Mouse (Mus musculus): ENCODE results near the gene Mcm6. TPM values are rescaled to one million over a fixed set of nuclear protein-coding genes. Genes with fewer than 3 reads are reported as not detected.

Mcm6 gene
- total and polyA plus RNA-seq, 2 experiments from 2014 or later: 31.9 to 37.3 TPM

- no peaks in the 10 kb centered on the region for H3K4me1 ChIP-seq (ENCODE audit: insufficient read depth, low read length)
- peaks cover 11% of the 10 kb centered on the region for H3K36me3 ChIP-seq (ENCODE audit: insufficient read depth, low read length)
- H3K4me2 ChIP-seq (ENCODE audit: low read depth, low read length, poor library complexity, severe bottlenecking): no peak overlapping the region
- DNase-seq (ENCODE audit: low spot score): no peak
- 94% methylated on average over 8 of the region's 8 CpGs for WGBS
- ATAC-seq (ENCODE audit: low FRiP score): no peak
- no peak overlapping the region for H3K9ac ChIP-seq (replicated peaks; ENCODE audit: low read length, poor library complexity, severe bottlenecking)
- no peak overlapping the region for H3K27ac ChIP-seq (ENCODE audit: low read depth, low read length)
- H3K9me3 ChIP-seq (ENCODE audit: low read length): no peaks in the 10 kb centered on the region
- no peak for TF ChIP-seq CTCF (IDR thresholded peaks at IDR 0.05)
- H3K27me3 ChIP-seq (ENCODE audit: insufficient read depth, low read length): no peaks in the 10 kb centered on the region
- no peak overlapping the region for H3K4me3 ChIP-seq (ENCODE audit: low read depth, low read length)
Measured at GRCm38 (mm10) chr1:128284157-128284690, 75.2 kb downstream of the Mcm6 start.

GRCm38 (mm10) chr1:128282924-128283323, 76.5 kb downstream of the Mcm6 start:
- peak; percentile 27; the same call in 1 of the 2 replicates for TF ChIP-seq CTCF (IDR thresholded peaks at IDR 0.05)
- peaks cover 19% of the 10 kb centered on the region for H3K36me3 ChIP-seq (ENCODE audit: insufficient read depth, low read length)
- no peak for ATAC-seq (ENCODE audit: low FRiP score)
- H3K4me3 ChIP-seq (ENCODE audit: low read depth, low read length): no peak overlapping the region
- H3K4me1 ChIP-seq (ENCODE audit: insufficient read depth, low read length): no peaks in the 10 kb centered on the region
- no peaks in the 10 kb centered on the region for H3K9me3 ChIP-seq (ENCODE audit: low read length)
- H3K27me3 ChIP-seq (ENCODE audit: insufficient read depth, low read length): no peaks in the 10 kb centered on the region
- WGBS: 94% methylated on average over 3 of the region's 3 CpGs
- H3K9ac ChIP-seq (replicated peaks; ENCODE audit: low read length, poor library complexity, severe bottlenecking): no peak overlapping the region
- no peak overlapping the region for H3K4me2 ChIP-seq (ENCODE audit: low read depth, low read length, poor library complexity, severe bottlenecking)
- H3K27ac ChIP-seq (ENCODE audit: low read depth, low read length): no peak overlapping the region
- DNase-seq (ENCODE audit: low spot score): no peak

GRCm38 (mm10) chr1:128281753-128282152, 77.7 kb downstream of the Mcm6 start:
- TF ChIP-seq CTCF (IDR thresholded peaks at IDR 0.05): peak; percentile 48

More at GRCm38 (mm10) chr1:128281753-128282152, 77.7 kb downstream of the Mcm6 start:
- WGBS: 96% methylated on average over 3 of the region's 3 CpGs
- H3K4me2 ChIP-seq (ENCODE audit: low read depth, low read length, poor library complexity, severe bottlenecking): no peak overlapping the region
- H3K36me3 ChIP-seq (ENCODE audit: insufficient read depth, low read length): peaks cover 29% of the 10 kb centered on the region
- no peaks in the 10 kb centered on the region for H3K4me1 ChIP-seq (ENCODE audit: insufficient read depth, low read length)
- H3K9me3 ChIP-seq (ENCODE audit: low read length): no peaks in the 10 kb centered on the region
- DNase-seq (ENCODE audit: low spot score) (no peak), ATAC-seq (ENCODE audit: low FRiP score) (no peak)
- no peak overlapping the region for H3K4me3 ChIP-seq (ENCODE audit: low read depth, low read length)
- H3K9ac ChIP-seq (replicated peaks; ENCODE audit: low read length, poor library complexity, severe bottlenecking): no peak overlapping the region
- no peak overlapping the region for H3K27ac ChIP-seq (ENCODE audit: low read depth, low read length)
- no peaks in the 10 kb centered on the region for H3K27me3 ChIP-seq (ENCODE audit: insufficient read depth, low read length)

Other genes with a start within 250 kb of the Mcm6 start
- gene Ubxn4, start 115.7 kb downstream of the Mcm6 start, total RNA-seq (2014; rRNA removed): 39.5 and 79.8 TPM in 2 replicates
- 73.6 and 84.3 TPM in 2 replicates for gene Ubxn4, start 115.7 kb downstream of the Mcm6 start, polyA plus RNA-seq (2015; fragmentation: Nextera tagmentation; extraction: Ambion mirVana)
- gene Lct, start 31.3 kb downstream of the Mcm6 start, total RNA-seq (2014; rRNA removed): 0.28 and 0.38 TPM in 2 replicates
- gene Lct, start 31.3 kb downstream of the Mcm6 start, polyA plus RNA-seq (2015; fragmentation: Nextera tagmentation; extraction: Ambion mirVana): 0.49 and 0.70 TPM in 2 replicates
- gene Dars, start 57.7 kb upstream of the Mcm6 start, total RNA-seq (2014; rRNA removed): 53.6 and 62.6 TPM in 2 replicates
- 104 and 105 TPM in 2 replicates for gene Dars, start 57.7 kb upstream of the Mcm6 start, polyA plus RNA-seq (2015; fragmentation: Nextera tagmentation; extraction: Ambion mirVana)
- gene Cxcr4, start 232.6 kb upstream of the Mcm6 start, total RNA-seq (2014; rRNA removed): 19.3 and 28.5 TPM in 2 replicates
- 1.5 and 1.7 TPM in 2 replicates for gene Cxcr4, start 232.6 kb upstream of the Mcm6 start, polyA plus RNA-seq (2015; fragmentation: Nextera tagmentation; extraction: Ambion mirVana)

Measured in midbrain, postnatal 0 days (tissue).